40 mouse cellular contexts compared by ENCODE assay signal in genomic region chr16:22852709-22853108, GRCm38 (mm10). TPM values are rescaled to one million over a fixed set of nuclear protein-coding genes. Genes with fewer than 3 reads are reported as not detected.
DNase-seq lines count a peak whose midpoint lies in the region; ATAC-seq and TF ChIP-seq lines count a peak whose summit lies in the region.
"Had no signal": no experiment of that assay in that cellular context is flagged by ENCODE, and none has a peak within 500 bp of the region (broad histone marks: within the 10 kb centered on the region; RNA-seq: fewer than 3 reads in every experiment).

No protein-coding gene starts in this region.

- intact Hi-C loops in heart, postnatal 10 days (cut with DNase I) = no loop called here

- TF ChIP-seq CTCF in MEL (IDR thresholded peaks at IDR 0.05 in 2 of 3, conservative IDR thresholded peaks at IDR 0.05 in 1 of 3; ENCODE audit: control insufficient read depth in 1 of 3, insufficient read depth in 1 of 3, low read depth in 2 of 3, low read length in 3 of 3, poor library complexity in 1 of 3, severe bottlenecking in 1 of 3) = no peak
- no peak for TF ChIP-seq CTCF in liver, postnatal 0 days (IDR thresholded peaks at IDR 0.05; ENCODE audit: low read depth)

- no peak for ATAC-seq in liver, embryonic 12.5 days
- no peak for ATAC-seq in liver, postnatal 0 days
- ATAC-seq: forebrain, embryonic 16.5 days; hindbrain, postnatal 0 days; intestine, embryonic 16.5 days; midbrain, embryonic 16.5 days; Patski had no signal

- peak overlapping the region; percentile 69 for H3K27ac ChIP-seq in MEL (ENCODE audit: control insufficient read depth, low read depth, low read length)
- H3K27ac ChIP-seq in liver, embryonic 12.5 days = peak overlapping the region; percentile 76
- no peak overlapping the region for H3K27ac ChIP-seq in liver, postnatal 0 days (ENCODE audit: low read depth)
- H3K27ac ChIP-seq: forebrain, embryonic 10.5 days; heart, embryonic 13.5 days; hindbrain, embryonic 10.5 days; hindbrain, postnatal 0 days; limb, embryonic 13.5 days; stomach, embryonic 15.5 days had no signal

- DNase-seq in heart, adult 11 months = peak; percentile 66
- no peak for DNase-seq in heart, postnatal 10 days
- DNase-seq in MEL (ENCODE audit: low read depth, low spot score) = peak; percentile 61
- DNase-seq in liver, postnatal 0 days = no peak
- no peak for DNase-seq in frontal cortex, postnatal 10 days (ENCODE audit: low spot score in 2 of 2)
- no peak for DNase-seq in ovary, postnatal 14 days (ENCODE audit: low spot score)
- DNase-seq: adrenal gland, postnatal 10 days; cerebellum, adult 11 months; cerebellum, adult 9-10 months; cerebellum, postnatal 36 days; heart, postnatal 14 days; kidney, adult 9 months; kidney, postnatal 14 days; layer of hippocampus, adult 9-11 months; lung, adult 2 months; lung, postnatal 10 days; right cerebral cortex, adult 18-20 months; thymus, adult 2 months; thymus, postnatal 36 days had no signal

- H3K4me2 ChIP-seq in liver, embryonic 12.5 days = peak overlapping the region; percentile 87
- peak overlapping the region; percentile 38 for H3K4me2 ChIP-seq in liver, postnatal 0 days (ENCODE audit: low read depth, low read length)
- H3K4me2 ChIP-seq: heart, embryonic 13.5 days; limb, embryonic 13.5 days; midbrain, embryonic 11.5 days; stomach, embryonic 15.5 days had no signal

- no peak for TF ChIP-seq RAD21 in MEL (IDR thresholded peaks at IDR 0.05; ENCODE audit: low read depth, low read length)

- WGBS in liver, embryonic 12.5 days (ENCODE audit: insufficient replicate concordance) = 55% methylated on average over 4 of the region's 4 CpGs
- WGBS in liver, postnatal 0 days (ENCODE audit: insufficient replicate concordance) = 77% methylated on average over 4 of the region's 4 CpGs

- H3K79me2 ChIP-seq in MEL (ENCODE audit: control insufficient read depth, insufficient read depth, low read length, poor library complexity) = peaks cover 17% of the 10 kb centered on the region

- H3K27me3 ChIP-seq in MEL (ENCODE audit: control insufficient read depth in 1 of 2, insufficient read depth in 2 of 2, low read length in 2 of 2) = no peaks in the 10 kb centered on the region
- H3K27me3 ChIP-seq in liver, embryonic 12.5 days (replicated peaks) = no peaks in the 10 kb centered on the region
- no peaks in the 10 kb centered on the region for H3K27me3 ChIP-seq in liver, postnatal 0 days (ENCODE audit: insufficient read depth, low read length)
- H3K27me3 ChIP-seq: heart, embryonic 13.5 days; limb, embryonic 13.5 days; Patski; stomach, embryonic 15.5 days had no signal

- no peak for TF ChIP-seq POLR2A in MEL (IDR thresholded peaks at IDR 0.05; ENCODE audit: control insufficient read depth in 1 of 2, insufficient read depth in 1 of 2, low read depth in 1 of 2, low read length in 2 of 2, poor library complexity in 1 of 2)

- H3K9ac ChIP-seq in MEL (ENCODE audit: control insufficient read depth, low read depth, low read length, poor library complexity, severe bottlenecking) = 0 out of 2 replicates have a peak overlapping the region, but pooled peaks have one; percentile 13
- H3K9ac ChIP-seq in liver, embryonic 12.5 days = peak overlapping the region; percentile 53
- H3K9ac ChIP-seq in liver, postnatal 0 days (replicated peaks) = no peak overlapping the region
- H3K9ac ChIP-seq: heart, embryonic 13.5 days; limb, embryonic 13.5 days; stomach, embryonic 15.5 days had no signal

- H3K36me3 ChIP-seq in MEL (ENCODE audit: control insufficient read depth in 1 of 2, insufficient read depth in 2 of 2, low read length in 2 of 2) = peaks cover 18 to 29% of the 10 kb centered on the region in 2 experiments
- peaks cover 67% of the 10 kb centered on the region for H3K36me3 ChIP-seq in liver, embryonic 12.5 days
- H3K36me3 ChIP-seq in liver, postnatal 0 days (replicated peaks; ENCODE audit: insufficient read depth, low read length) = peaks cover 22% of the 10 kb centered on the region
- H3K36me3 ChIP-seq: stomach, embryonic 15.5 days had no signal

- no peaks in the 10 kb centered on the region for H3K9me3 ChIP-seq in MEL (replicated peaks; ENCODE audit: insufficient read depth, low read length)
- no peaks in the 10 kb centered on the region for H3K9me3 ChIP-seq in liver, embryonic 12.5 days (replicated peaks)
- no peaks in the 10 kb centered on the region for H3K9me3 ChIP-seq in liver, postnatal 0 days (ENCODE audit: low read length)
- H3K9me3 ChIP-seq: forebrain, embryonic 10.5 days; G1E; heart, embryonic 13.5 days; hindbrain, embryonic 10.5 days; limb, embryonic 13.5 days; stomach, embryonic 15.5 days had no signal

- TF ChIP-seq EP300 in MEL (IDR thresholded peaks at IDR 0.05; ENCODE audit: low read depth in 1 of 2, low read length in 2 of 2) = peak; percentile 86 to 94
- peak; percentile 85 for TF ChIP-seq EP300 in liver, postnatal 0 days (IDR thresholded peaks at IDR 0.05; ENCODE audit: low read depth)

- H3K4me1 ChIP-seq in MEL (ENCODE audit: control insufficient read depth in 1 of 2, insufficient read depth in 2 of 2, low read length in 2 of 2) = peaks cover 11 to 21% of the 10 kb centered on the region in 2 experiments
- H3K4me1 ChIP-seq in liver, embryonic 12.5 days = peaks cover 60% of the 10 kb centered on the region
- H3K4me1 ChIP-seq in liver, postnatal 0 days (ENCODE audit: insufficient read depth) = peaks cover 19% of the 10 kb centered on the region
- H3K4me1 ChIP-seq: stomach, embryonic 15.5 days had no signal

- no peak overlapping the region for H3K4me3 ChIP-seq in MEL (ENCODE audit: control insufficient read depth in 1 of 2, insufficient read depth in 1 of 2, low read depth in 2 of 2, low read length in 2 of 2)
- peak overlapping the region; percentile 36 for H3K4me3 ChIP-seq in liver, embryonic 12.5 days
- no peak overlapping the region for H3K4me3 ChIP-seq in liver, postnatal 0 days (ENCODE audit: low read depth, low read length)
- H3K4me3 ChIP-seq: forebrain, embryonic 10.5 days; heart, embryonic 13.5 days; hindbrain, embryonic 10.5 days; limb, embryonic 13.5 days; stomach, embryonic 15.5 days had no signal

TF ChIP-seq in MEL, 35 proteins besides CTCF, POLR2A, EP300 and RAD21 (continues in another document):
- peak; percentile 64 for TF ChIP-seq TAL1 (IDR thresholded peaks at IDR 0.05; ENCODE audit: low read length)
- peak; percentile 73 for TF ChIP-seq SIN3A (IDR thresholded peaks at IDR 0.05; ENCODE audit: low read length)
- TF ChIP-seq MAX (IDR thresholded peaks at IDR 0.05; ENCODE audit: low read length) = peak; percentile 78
- TF ChIP-seq MYC (IDR thresholded peaks at IDR 0.05; ENCODE audit: low read depth, low read length) = no peak
- peak; percentile 68 for TF ChIP-seq ETS1 (IDR thresholded peaks at IDR 0.05; ENCODE audit: low read depth, low read length)
- TF ChIP-seq USF1 (IDR thresholded peaks at IDR 0.05; ENCODE audit: low read depth, low read length) = peak; percentile 43; the same call in 1 of the 2 replicates
- TF ChIP-seq KAT2A (conservative IDR thresholded peaks at IDR 0.05; ENCODE audit: low read depth, low read length) = 0 out of 2 replicates have a peak, but pooled peaks have one; percentile 20
- TF ChIP-seq MXI1 (IDR thresholded peaks at IDR 0.05; ENCODE audit: low read depth, low read length) = peak; percentile 27; the same call in 1 of the 2 replicates
- TF ChIP-seq BHLHE40 (IDR thresholded peaks at IDR 0.05; ENCODE audit: borderline replicate concordance, low read depth, low read length) = 0 out of 2 replicates have a peak, but pooled peaks have one; percentile 37
- peak; percentile 80 for TF ChIP-seq GATA1 (IDR thresholded peaks at IDR 0.05; ENCODE audit: low read depth, low read length)
- no peak for TF ChIP-seq MAZ (IDR thresholded peaks at IDR 0.05; ENCODE audit: low read depth, low read length)
- TF ChIP-seq POLR2AphosphoS2 (IDR thresholded peaks at IDR 0.05; ENCODE audit: low read length) = no peak
- TF ChIP-seq MYB (IDR thresholded peaks at IDR 0.05; ENCODE audit: low read depth, low read length) = peak; percentile 82
- TF ChIP-seq POLR2AphosphoS5 (IDR thresholded peaks at IDR 0.05; ENCODE audit: borderline replicate concordance, low read depth, low read length) = no peak
- TF ChIP-seq ELF1 (IDR thresholded peaks at IDR 0.05; ENCODE audit: low read depth, low read length) = no peak
- TF ChIP-seq ZC3H11A (IDR thresholded peaks at IDR 0.05; ENCODE audit: low read depth, low read length) = no peak
- peak; percentile 89 for TF ChIP-seq TCF12 (IDR thresholded peaks at IDR 0.05; ENCODE audit: low read depth, low read length)

RNA-seq across cellular contexts. Expression of gene Tbccd1, which starts 4.8 kb away (rescaled TPM):
- 10 to 100 TPM in 1 of 2 experiments, 1 to 10 TPM in 1; 9.1 to 10.9 TPM for total RNA-seq in heart, postnatal 10 days (2021)
- total RNA-seq in MEL (2012; rRNA removed) = 20.4 and 28.7 TPM in 2 replicates
- 10 to 100 TPM in 1 of 2 experiments, not detected in 1; 23.8 TPM for polyA plus RNA-seq in MEL (2012; ENCODE audit: insufficient read depth in 1 of 2, insufficient read length in 2 of 2, low read depth in 1 of 2, low replicate concordance in 2 of 2, missing spikeins in 1 of 2)
- 31.1 and 33.3 TPM in 2 replicates for polyA plus RNA-seq in liver, embryonic 12.5 days (2016; fragmentation: Nextera tagmentation; extraction: Ambion mirVana)
- 13.7 and 14.6 TPM in 2 replicates for polyA plus RNA-seq in liver, postnatal 0 days (2015; fragmentation: Nextera tagmentation; extraction: Ambion mirVana)

RNA-seq across cellular contexts. Expression of gene Dnajb11, which starts 4.9 kb away (rescaled TPM):
- 10 to 100 TPM; 59.6 to 65.5 TPM for total RNA-seq in heart, postnatal 10 days (2021)
- 116 and 147 TPM in 2 replicates for total RNA-seq in MEL (2012; rRNA removed)
- polyA plus RNA-seq in MEL (2012; ENCODE audit: insufficient read depth in 1 of 2, insufficient read length in 2 of 2, low read depth in 1 of 2, low replicate concordance in 2 of 2, missing spikeins in 1 of 2) = 100 to 1,000 TPM in 1 of 2 experiments, 10 to 100 TPM in 1; 90.2 to 139 TPM
- polyA plus RNA-seq in liver, embryonic 12.5 days (2016; fragmentation: Nextera tagmentation; extraction: Ambion mirVana) = 95.2 and 97.9 TPM in 2 replicates
- polyA plus RNA-seq in liver, postnatal 0 days (2015; fragmentation: Nextera tagmentation; extraction: Ambion mirVana) = 48.9 and 50.3 TPM in 2 replicates

RNA-seq across cellular contexts. Expression of gene Ahsg, which starts 38.4 kb away (rescaled TPM):
- total RNA-seq in heart, postnatal 10 days (2021) = 1 to 10 TPM; 6.5 to 9.3 TPM
- total RNA-seq in MEL (2012; rRNA removed) = 0.16 TPM in 1 of 2 replicates, not detected in the other
- under 1 TPM in 1 of 2 experiments, not detected in 1; 0.13 TPM for polyA plus RNA-seq in MEL (2012; ENCODE audit: insufficient read depth in 1 of 2, insufficient read length in 2 of 2, low read depth in 1 of 2, low replicate concordance in 2 of 2, missing spikeins in 1 of 2)
- polyA plus RNA-seq in liver, embryonic 12.5 days (2016; fragmentation: Nextera tagmentation; extraction: Ambion mirVana) = 184 and 190 TPM in 2 replicates
- 25,564 and 27,060 TPM in 2 replicates for polyA plus RNA-seq in liver, postnatal 0 days (2015; fragmentation: Nextera tagmentation; extraction: Ambion mirVana)
- total RNA-seq: hindbrain, postnatal 0 days; left cerebral cortex, adult 18-20 months; left cerebral cortex, postnatal 36 days; neutrophil, adult 5-6 weeks had no signal
- polyA plus RNA-seq: embryonic facial prominence, embryonic 11.5 days; forebrain, embryonic 10.5 days; hindbrain, postnatal 0 days; limb, embryonic 13.5 days; midbrain, embryonic 16.5 days; neural tube, embryonic 11.5 days; Patski had no signal

RNA-seq across cellular contexts. Expression of gene Crygs, which starts 41.3 kb away (rescaled TPM):
- not detected for total RNA-seq in heart, postnatal 10 days (2021)
- not detected in 2 replicates for total RNA-seq in MEL (2012; rRNA removed)
- polyA plus RNA-seq in MEL (2012; ENCODE audit: insufficient read depth in 1 of 2, insufficient read length in 2 of 2, low read depth in 1 of 2, low replicate concordance in 2 of 2, missing spikeins in 1 of 2) = not detected
- 0.19 and 0.25 TPM in 2 replicates for polyA plus RNA-seq in liver, embryonic 12.5 days (2016; fragmentation: Nextera tagmentation; extraction: Ambion mirVana)
- polyA plus RNA-seq in liver, postnatal 0 days (2015; fragmentation: Nextera tagmentation; extraction: Ambion mirVana) = not detected in 2 replicates
- total RNA-seq: adrenal gland, postnatal 10 days; gastrocnemius, adult 8-10 months; gastrocnemius, postnatal 4 days; heart, adult 8-10 months; heart, postnatal 14 days; hindbrain, postnatal 0 days; left cerebral cortex, adult 18-20 months; left cerebral cortex, postnatal 36 days; neutrophil, adult 5-6 weeks had no signal
- polyA plus RNA-seq: forebrain, embryonic 10.5 days; forebrain, embryonic 16.5 days; G1E; heart, embryonic 13.5 days; intestine, embryonic 16.5 days; limb, embryonic 13.5 days; lung, adult 2 months; midbrain, embryonic 16.5 days; neural tube, embryonic 11.5 days; stomach, embryonic 15.5 days; thymus, adult 2 months had no signal

Comparison
In these comparisons a context has a peak if more than half of its experiments do, and no peak if none do; other contexts are left out.
1. DNase-seq: peak in heart, adult 11 months (single experiment) and MEL (single experiment); none in heart, postnatal 10 days (0 of 2), liver, postnatal 0 days (single experiment), frontal cortex, postnatal 10 days (0 of 2) and ovary, postnatal 14 days (single experiment).
2. RNA of gene Ahsg, which starts 38.4 kb away (polyA plus RNA-seq): 25,564 to 27,060 TPM in liver, postnatal 0 days and 184 to 190 TPM in liver, embryonic 12.5 days; 0.13 TPM in MEL; every median in the first group is over 100 times any median in the second.